Mouse (Mus musculus): ENCODE measurements around the gene Mettl27. TPM values are rescaled to one million over a fixed set of nuclear protein-coding genes. Genes with fewer than 3 reads are reported as not detected.

Gene Mettl27
- total RNA-seq, 2 experiments from 2014 or later, result 14.6 to 16.5 TPM

DNA sequence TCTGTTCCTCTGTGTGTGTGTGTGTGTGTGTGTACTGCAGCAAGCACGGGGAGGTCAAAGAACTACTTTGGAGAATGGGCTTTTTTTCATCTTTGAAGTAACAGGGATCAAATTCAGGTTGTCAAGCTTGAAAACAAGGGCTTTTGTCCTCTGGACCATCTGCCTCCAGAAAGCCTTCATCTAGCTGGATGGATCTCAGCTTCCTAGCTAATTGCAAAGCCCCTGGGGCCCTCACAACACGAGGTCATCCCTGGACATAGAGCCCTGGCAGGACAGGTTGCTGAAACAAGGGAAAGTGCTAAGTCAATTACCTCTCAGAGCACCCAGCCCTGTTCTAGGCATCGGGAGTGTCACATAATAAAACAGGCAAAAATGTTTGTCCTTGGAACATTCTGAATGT lies 51.6 kb downstream of the Mettl27 start:
- no peak for DNase-seq (ENCODE audit: low spot score in 2 of 2)

DNA sequence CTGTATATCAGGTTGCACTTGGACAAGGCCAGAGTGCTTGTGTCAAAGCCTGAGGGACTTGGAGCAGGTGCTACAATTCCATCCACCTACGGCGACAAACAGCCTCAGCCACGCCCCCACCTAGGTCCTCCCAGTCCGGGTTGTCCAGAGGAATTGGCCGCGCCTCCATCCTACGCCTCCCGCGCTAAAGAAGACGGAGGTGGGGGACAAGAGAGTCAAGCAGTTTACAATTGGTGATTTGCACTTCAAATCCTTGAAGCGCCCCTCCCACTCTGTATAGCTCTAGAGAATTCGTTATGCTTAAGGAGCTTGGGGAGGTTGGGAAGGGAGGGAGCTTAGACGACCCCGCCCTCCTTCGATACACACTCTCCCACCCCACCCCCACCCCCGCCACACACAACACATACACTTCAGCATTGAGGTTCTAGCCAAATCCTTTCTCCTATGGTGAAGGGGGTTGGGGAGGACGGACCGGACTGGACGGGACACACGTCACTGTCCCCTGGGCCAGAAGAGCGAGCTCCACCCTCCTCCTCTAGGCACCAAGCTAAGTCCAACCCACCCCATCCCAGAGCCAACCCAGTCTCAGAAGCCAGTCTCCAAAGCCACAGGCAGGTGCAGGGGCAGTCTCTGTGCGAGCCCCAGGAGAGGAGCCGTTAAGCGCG lies 53.6 kb downstream of the Mettl27 start, which contains the start of gene Cldn3:
Cldn3 (plus strand) TSS at position 582 of the 665 bp plus-strand sequence.
- no peak for DNase-seq (ENCODE audit: low spot score in 2 of 2)

DNA sequence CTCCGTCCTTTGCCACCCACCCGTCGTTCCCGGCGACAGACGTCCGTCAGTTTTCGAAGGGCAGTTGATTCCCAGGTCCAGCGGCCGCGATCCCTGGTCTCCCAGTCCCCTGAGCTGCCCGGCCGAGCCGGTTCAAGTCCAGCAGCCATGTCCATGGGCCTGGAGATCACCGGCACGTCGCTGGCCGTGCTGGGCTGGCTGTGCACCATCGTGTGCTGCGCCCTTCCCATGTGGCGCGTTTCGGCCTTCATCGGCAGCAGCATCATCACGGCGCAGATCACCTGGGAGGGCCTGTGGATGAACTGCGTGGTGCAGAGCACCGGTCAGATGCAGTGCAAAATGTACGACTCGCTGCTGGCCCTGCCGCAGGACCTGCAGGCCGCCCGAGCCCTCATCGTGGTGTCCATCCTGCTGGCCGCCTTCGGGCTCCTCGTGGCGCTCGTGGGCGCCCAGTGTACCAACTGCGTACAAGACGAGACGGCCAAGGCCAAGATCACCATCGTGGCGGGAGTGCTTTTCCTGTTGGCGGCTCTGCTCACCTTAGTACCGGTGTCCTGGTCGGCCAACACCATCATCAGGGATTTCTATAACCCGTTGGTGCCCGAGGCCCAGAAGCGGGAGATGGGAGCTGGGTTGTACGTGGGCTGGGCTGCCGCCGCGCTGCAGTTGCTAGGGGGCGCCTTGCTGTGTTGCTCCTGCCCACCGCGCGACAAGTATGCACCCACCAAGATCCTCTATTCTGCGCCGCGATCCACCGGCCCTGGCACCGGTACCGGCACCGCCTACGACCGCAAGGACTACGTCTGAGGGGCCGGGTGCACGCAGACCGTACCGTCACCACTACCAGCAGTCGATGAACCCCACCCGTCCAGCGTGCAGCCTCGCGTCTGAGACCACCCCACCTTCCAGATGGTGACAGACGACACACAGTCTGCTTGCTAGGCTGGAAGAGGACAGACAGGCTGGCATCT lies 54.4 kb downstream of the Mettl27 start:
- no peak for DNase-seq (ENCODE audit: low spot score in 2 of 2)

DNA sequence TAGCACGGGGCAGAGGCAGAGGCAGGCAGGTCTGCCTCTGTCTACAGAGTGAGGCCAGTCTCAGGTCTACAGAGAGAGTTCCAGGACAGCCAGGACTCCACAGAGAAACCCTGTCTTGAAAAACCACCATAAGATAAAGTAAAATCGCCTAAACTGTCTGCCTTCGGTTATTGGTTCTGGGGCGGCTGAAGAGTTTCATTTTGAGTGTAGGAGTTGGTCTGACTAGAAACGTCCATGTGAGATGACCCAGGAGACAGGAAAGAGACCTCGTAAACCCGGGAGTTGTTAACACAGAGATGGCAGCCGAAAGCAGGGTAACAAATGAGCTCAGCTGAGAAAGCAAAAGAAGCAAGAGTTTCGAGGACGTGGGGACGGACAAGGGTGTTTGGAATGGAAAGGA lies 57.0 kb downstream of the Mettl27 start:
- DNase-seq (ENCODE audit: low spot score in 2 of 2), result no peak

DNA sequence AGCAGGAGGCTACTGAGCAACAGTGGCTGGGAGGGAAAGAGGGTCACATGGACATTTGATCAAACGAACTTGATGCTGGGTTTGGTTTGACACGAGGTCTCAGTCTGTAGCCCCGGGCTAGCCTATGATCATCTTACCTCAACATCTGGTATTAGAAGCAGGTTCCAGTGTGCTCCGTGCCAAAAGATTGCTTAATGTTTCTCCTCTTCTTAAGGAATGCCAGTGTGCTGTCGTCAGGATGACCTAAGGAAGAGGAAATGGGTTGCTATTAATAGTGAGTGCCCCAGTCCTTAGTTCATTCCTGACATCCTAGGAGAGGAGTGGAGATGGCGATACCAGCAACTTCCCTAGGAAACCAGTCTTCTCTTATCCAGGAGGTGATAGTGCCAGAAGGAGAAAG lies 57.6 kb downstream of the Mettl27 start:
- DNase-seq (ENCODE audit: low spot score in 2 of 2), result no peak

Other genes starting within 250 kb of the Mettl27 start
- gene Limk1, start 243.8 kb upstream of the Mettl27 start, total RNA-seq (2021), result 10 to 100 TPM; 50.9 to 54.6 TPM
- 100 to 1,000 TPM in 1 of 2 experiments, 10 to 100 TPM in 1; 49.4 to 112 TPM for gene Eln, start 185.0 kb upstream of the Mettl27 start, total RNA-seq (2021)
- gene Tmem270, start 25.6 kb upstream of the Mettl27 start, total RNA-seq (2021), result not detected
- gene Cldn13, start 16.8 kb upstream of the Mettl27 start, total RNA-seq (2021), result not detected
- gene Cldn4, start 14.6 kb downstream of the Mettl27 start, total RNA-seq (2021), result not detected
- gene Cldn3, start 53.8 kb downstream of the Mettl27 start, total RNA-seq (2021), result 1 to 10 TPM; 2.0 to 2.7 TPM
- gene Abhd11, start 76.8 kb downstream of the Mettl27 start, total RNA-seq (2021), result 10 to 100 TPM; 39.3 to 40.4 TPM
- 100 to 1,000 TPM; 157 to 160 TPM for gene Stx1a, start 91.1 kb downstream of the Mettl27 start, total RNA-seq (2021)
- 10 to 100 TPM; 37.0 to 37.4 TPM for gene Dnajc30, start 131.8 kb downstream of the Mettl27 start, total RNA-seq (2021)
- gene Bud23, start 132.6 kb downstream of the Mettl27 start, total RNA-seq (2021), result 10 to 100 TPM; 49.4 to 51.6 TPM
- gene Vps37d, start 145.9 kb downstream of the Mettl27 start, total RNA-seq (2021), result 10 to 100 TPM; 27.5 to 28.2 TPM
- 1 to 10 TPM; 3.2 to 5.8 TPM for gene Mlxipl, start 157.5 kb downstream of the Mettl27 start, total RNA-seq (2021)
- gene Tbl2, start 217.3 kb downstream of the Mettl27 start, total RNA-seq (2021), result 10 to 100 TPM; 24.5 to 26.2 TPM
- 10 to 100 TPM; 34.1 to 38.3 TPM for gene Bcl7b, start 235.9 kb downstream of the Mettl27 start, total RNA-seq (2021)

All from layer of hippocampus, postnatal 14 days (tissue).